Mouse (Mus musculus): ENCODE data around the gene Tex2. TPM values are rescaled to one million over a fixed set of nuclear protein-coding genes. Genes with fewer than 3 reads are reported as not detected.

Tex2 gene
- polyA plus RNA-seq, 1 experiment from 2014 or later = 10.3 TPM

- H3K27ac ChIP-seq = no peak overlapping the region
- peaks cover 6% of the 10 kb centered on the region; the same call in 1 of the 2 replicates for H3K36me3 ChIP-seq
- no peak overlapping the region for H3K9ac ChIP-seq
- H3K4me3 ChIP-seq (replicated peaks) = no peak overlapping the region
- no peak for ATAC-seq (ENCODE audit: insufficient read depth, low FRiP score, low read depth)
- 83% methylated on average over 9 of the region's 9 CpGs for WGBS
- no peaks in the 10 kb centered on the region for H3K4me1 ChIP-seq
- H3K4me2 ChIP-seq = no peak overlapping the region
- H3K9me3 ChIP-seq = no peaks in the 10 kb centered on the region
- no peaks in the 10 kb centered on the region for H3K27me3 ChIP-seq (replicated peaks)
Observed at GRCm38 (mm10) chr11:106535660-106536252, 77.5 kb downstream of the Tex2 start.

GRCm38 (mm10) chr11:106532248-106532790, 80.9 kb downstream of the Tex2 start:
- Histone ChIP-seq H3K27ac (no peak overlapping the region), H3K9me3 (no peaks in the 10 kb centered on the region), H3K4me3 (replicated peaks) (no peak overlapping the region), H3K9ac (no peak overlapping the region), H3K36me3 (peaks cover 6% of the 10 kb centered on the region; the same call in 1 of the 2 replicates), H3K27me3 (replicated peaks) (no peaks in the 10 kb centered on the region), H3K4me2 (no peak overlapping the region), H3K4me1 (no peaks in the 10 kb centered on the region)
- WGBS = 82% methylated on average over 9 of the region's 9 CpGs
- no peak for ATAC-seq (ENCODE audit: insufficient read depth, low FRiP score, low read depth)

GRCm38 (mm10) chr11:106529786-106530185, 83.4 kb downstream of the Tex2 start:
- H3K4me3 ChIP-seq (replicated peaks) = no peak overlapping the region
- WGBS = 74% methylated on average over 5 of the region's 5 CpGs
- no peaks in the 10 kb centered on the region for H3K27me3 ChIP-seq (replicated peaks)
- peaks cover 6% of the 10 kb centered on the region; the same call in 1 of the 2 replicates for H3K36me3 ChIP-seq
- H3K9ac ChIP-seq = no peak overlapping the region
- ATAC-seq (ENCODE audit: insufficient read depth, low FRiP score, low read depth) = no peak
- H3K27ac ChIP-seq = no peak overlapping the region
- H3K4me1 ChIP-seq = no peaks in the 10 kb centered on the region
- H3K9me3 ChIP-seq = no peaks in the 10 kb centered on the region
- H3K4me2 ChIP-seq = no peak overlapping the region

- H3K36me3 ChIP-seq = peaks cover 6% of the 10 kb centered on the region; the same call in 1 of the 2 replicates
- no peaks in the 10 kb centered on the region for H3K9me3 ChIP-seq
- no peak overlapping the region for H3K4me3 ChIP-seq (replicated peaks)
- no peaks in the 10 kb centered on the region for H3K4me1 ChIP-seq
- H3K27me3 ChIP-seq (replicated peaks) = no peaks in the 10 kb centered on the region
- H3K27ac ChIP-seq = no peak overlapping the region
- no peak overlapping the region for H3K9ac ChIP-seq
- no peak for ATAC-seq (ENCODE audit: insufficient read depth, low FRiP score, low read depth)
- H3K4me2 ChIP-seq = no peak overlapping the region
- 87% methylated on average over 4 of the region's 4 CpGs for whole genome bisulfite sequencing
Observed at GRCm38 (mm10) chr11:106529113-106529512, 84.1 kb downstream of the Tex2 start.

GRCm38 (mm10) chr11:106527926-106528325, 85.3 kb downstream of the Tex2 start:
- 32% methylated on average over 1 of the region's 1 CpGs for WGBS
- no peak overlapping the region for H3K4me2 ChIP-seq
- H3K4me3 ChIP-seq (replicated peaks) = no peak overlapping the region
- no peak overlapping the region for H3K9ac ChIP-seq
- no peak overlapping the region for H3K27ac ChIP-seq
- no peaks in the 10 kb centered on the region for H3K9me3 ChIP-seq
- peaks cover 6% of the 10 kb centered on the region; the same call in 1 of the 2 replicates for H3K36me3 ChIP-seq
- ATAC-seq (ENCODE audit: insufficient read depth, low FRiP score, low read depth) = no peak
- no peaks in the 10 kb centered on the region for H3K27me3 ChIP-seq (replicated peaks)
- H3K4me1 ChIP-seq = no peaks in the 10 kb centered on the region

GRCm38 (mm10) chr11:106527147-106527821, 85.9 kb downstream of the Tex2 start:
- no peak for ATAC-seq (ENCODE audit: insufficient read depth, low FRiP score, low read depth)

GRCm38 (mm10) chr11:106522538-106522937, 90.7 kb downstream of the Tex2 start:
- H3K4me1 ChIP-seq = no peaks in the 10 kb centered on the region
- H3K4me3 ChIP-seq (replicated peaks) = no peak overlapping the region
- H3K27me3 ChIP-seq (replicated peaks) = no peaks in the 10 kb centered on the region
- no peak for ATAC-seq (ENCODE audit: insufficient read depth, low FRiP score, low read depth)
- WGBS = 64% methylated on average over 3 of the region's 3 CpGs
- H3K9ac ChIP-seq = no peak overlapping the region
- no peak overlapping the region for H3K4me2 ChIP-seq
- H3K27ac ChIP-seq = no peak overlapping the region
- H3K9me3 ChIP-seq = no peaks in the 10 kb centered on the region
- no peaks in the 10 kb centered on the region for H3K36me3 ChIP-seq

More at GRCm38 (mm10) chr11:106527147-106527821, 85.9 kb downstream of the Tex2 start:
- no peak overlapping the region for H3K9ac ChIP-seq
- no peak overlapping the region for H3K4me3 ChIP-seq (replicated peaks)
- WGBS = 55% methylated on average over 10 of the region's 10 CpGs
- no peaks in the 10 kb centered on the region for H3K27me3 ChIP-seq (replicated peaks)
- no peaks in the 10 kb centered on the region for H3K9me3 ChIP-seq
- H3K4me2 ChIP-seq = no peak overlapping the region
- H3K4me1 ChIP-seq = no peaks in the 10 kb centered on the region
- peaks cover 6% of the 10 kb centered on the region; the same call in 1 of the 2 replicates for H3K36me3 ChIP-seq
- H3K27ac ChIP-seq = no peak overlapping the region

GRCm38 (mm10) chr11:106521612-106522011, 91.6 kb downstream of the Tex2 start:
- no peak for ATAC-seq (ENCODE audit: insufficient read depth, low FRiP score, low read depth)
- Histone ChIP-seq H3K4me3 (replicated peaks) (no peak overlapping the region), H3K9me3 (no peaks in the 10 kb centered on the region), H3K4me1 (no peaks in the 10 kb centered on the region), H3K9ac (no peak overlapping the region), H3K27ac (no peak overlapping the region), H3K4me2 (no peak overlapping the region), H3K36me3 (no peaks in the 10 kb centered on the region), H3K27me3 (replicated peaks) (no peaks in the 10 kb centered on the region)
- WGBS = 67% methylated on average over 4 of the region's 4 CpGs

GRCm38 (mm10) chr11:106520404-106520803, 92.8 kb downstream of the Tex2 start:
- no peak overlapping the region for H3K4me3 ChIP-seq (replicated peaks)
- H3K9me3 ChIP-seq = no peaks in the 10 kb centered on the region
- no peaks in the 10 kb centered on the region for H3K27me3 ChIP-seq (replicated peaks)
- no peaks in the 10 kb centered on the region for H3K36me3 ChIP-seq
- 54% methylated on average over 3 of the region's 3 CpGs for WGBS
- H3K4me1 ChIP-seq = no peaks in the 10 kb centered on the region
- no peak overlapping the region for H3K9ac ChIP-seq
- no peak for ATAC-seq (ENCODE audit: insufficient read depth, low FRiP score, low read depth)
- H3K4me2 ChIP-seq = no peak overlapping the region
- no peak overlapping the region for H3K27ac ChIP-seq

GRCm38 (mm10) chr11:106519519-106519918, 93.7 kb downstream of the Tex2 start:
- ATAC-seq (ENCODE audit: insufficient read depth, low FRiP score, low read depth) = no peak
- Histone ChIP-seq H3K4me3 (replicated peaks) (no peak overlapping the region), H3K9me3 (no peaks in the 10 kb centered on the region), H3K27ac (no peak overlapping the region), H3K4me1 (0 out of 2 replicates have a peak, but pooled peaks cover 3% of the 10 kb centered on the region), H3K4me2 (no peak overlapping the region), H3K36me3 (no peaks in the 10 kb centered on the region), H3K9ac (no peak overlapping the region), H3K27me3 (replicated peaks) (no peaks in the 10 kb centered on the region)
- 60% methylated on average over 4 of the region's 4 CpGs for WGBS

GRCm38 (mm10) chr11:106518391-106518790, 94.8 kb downstream of the Tex2 start:
- Histone ChIP-seq H3K27ac (no peak overlapping the region), H3K36me3 (no peaks in the 10 kb centered on the region), H3K4me1 (0 out of 2 replicates have a peak, but pooled peaks cover 4% of the 10 kb centered on the region), H3K9me3 (no peaks in the 10 kb centered on the region), H3K27me3 (replicated peaks) (no peaks in the 10 kb centered on the region), H3K9ac (no peak overlapping the region), H3K4me3 (replicated peaks) (no peak overlapping the region), H3K4me2 (no peak overlapping the region)
- WGBS = 37% methylated on average over 4 of the region's 4 CpGs
- ATAC-seq (ENCODE audit: insufficient read depth, low FRiP score, low read depth) = no peak

GRCm38 (mm10) chr11:106515079-106515745, 98.0 kb downstream of the Tex2 start:
- H3K4me1 ChIP-seq = 0 out of 2 replicates have a peak, but pooled peaks cover 4% of the 10 kb centered on the region
- ATAC-seq (ENCODE audit: insufficient read depth, low FRiP score, low read depth) = peak; percentile 44; the same call in 1 of the 2 replicates
- peaks cover 5% of the 10 kb centered on the region for H3K36me3 ChIP-seq
- H3K4me2 ChIP-seq = no peak overlapping the region
- no peak overlapping the region for H3K9ac ChIP-seq
- H3K4me3 ChIP-seq (replicated peaks) = no peak overlapping the region
- H3K27ac ChIP-seq = no peak overlapping the region
- H3K27me3 ChIP-seq (replicated peaks) = no peaks in the 10 kb centered on the region
- WGBS = 59% methylated on average over 16 of the region's 16 CpGs
- H3K9me3 ChIP-seq = no peaks in the 10 kb centered on the region
